Mouse (Mus musculus) CH12.LX (cell line): ENCODE data around the gene Mrpl49. TPM values are rescaled to one million over a fixed set of nuclear protein-coding genes. Genes with fewer than 3 reads are reported as not detected.
A peak's percentile ranks its signal among the peaks of the same experiment; 100 is the strongest.

ENCODE experiments used
- DNase-seq: peaks from one replicate; pipeline ENCODE4 v3.0.0-alpha.2; 2013; ENCODE audit errors: extremely low read depth
- H3K27ac ChIP-seq: 2 replicates; pipeline ENCODE4 v1.5.1; 2012; ENCODE audit warnings: low read depth, mild to moderate bottlenecking, control low read depth, moderate library complexity; ENCODE audit not compliant: insufficient read depth
- H3K27me3 ChIP-seq: replicated peaks from 2 replicates; pipeline ENCODE3; 2012; ENCODE audit warnings: inconsistent platforms
- H3K36me3 ChIP-seq, 2 experiments: replicated peaks in 1 of 2; 2 replicates each; pipeline versions ENCODE3 to v1.6.1; 2012; ENCODE audit warnings: inconsistent platforms in 1 of 2, low read length in 1 of 2, mild to moderate bottlenecking in 1 of 2, mixed read lengths in 1 of 2, moderate library complexity in 1 of 2; ENCODE audit not compliant: control insufficient read depth in 1 of 2, insufficient read depth in 1 of 2
- H3K4me1 ChIP-seq, 2 experiments: 2 replicates each; pipeline ENCODE4 v1.6.1; 2012; ENCODE audit warnings: inconsistent platforms in 1 of 2, moderate library complexity in 1 of 2; ENCODE audit not compliant: insufficient read depth in 2 of 2, control insufficient read depth in 1 of 2
- H3K4me2 ChIP-seq: 2 replicates; pipeline ENCODE4 v1.6.1; 2012; ENCODE audit warnings: low read depth, mild to moderate bottlenecking, control low read depth; ENCODE audit not compliant: poor library complexity, insufficient read depth, severe bottlenecking
- H3K4me3 ChIP-seq, 3 experiments: fragments of 150-350 bp in 1 of 3; sonication (generic) in 1 of 3; replicated peaks in 1 of 3; 2 replicates each; pipeline versions ENCODE3 to v1.5.1; 2011 to 2012; ENCODE audit warnings: low read depth in 2 of 3, low read length in 2 of 3, mild to moderate bottlenecking in 2 of 3, moderate library complexity in 2 of 3, control low read depth in 1 of 3, improper control_type of control experiment in 1 of 3, inconsistent platforms in 1 of 3, mixed read lengths in 1 of 3; ENCODE audit not compliant: poor library complexity in 1 of 3
- H3K79me2 ChIP-seq: replicated peaks from 2 replicates; pipeline ENCODE4 v1.6.1; 2012; ENCODE audit warnings: mild to moderate bottlenecking, moderate library complexity; ENCODE audit not compliant: control insufficient read depth, poor library complexity, insufficient read depth, severe bottlenecking; ENCODE audit errors: extremely low read depth
- H3K9ac ChIP-seq: 2 replicates; pipeline ENCODE4 v1.6.1; 2012; ENCODE audit warnings: low read depth, mild to moderate bottlenecking, control low read depth, moderate library complexity; ENCODE audit not compliant: insufficient read depth
- H3K9me3 ChIP-seq: replicated peaks from 2 replicates; pipeline ENCODE3; 2012; ENCODE audit warnings: low read length, inconsistent platforms, mixed read lengths
- BHLHE40 ChIP-seq: IDR thresholded peaks from 2 replicates; pipeline ENCODE4 v1.6.1; 2011; ENCODE audit warnings: mild to moderate bottlenecking, low read depth, low read length, improper control_type of control experiment
- CHD1 ChIP-seq: IDR thresholded peaks from 2 replicates; pipeline ENCODE4 v1.6.1; 2012; ENCODE audit warnings: low read depth, low read length, improper control_type of control experiment, inconsistent platforms
- CTCF ChIP-seq, 2 experiments: IDR thresholded peaks in 1 of 2; conservative IDR thresholded peaks in 1 of 2; 2 replicates each; pipeline ENCODE4 v1.5.1; 2011 to 2012; ENCODE audit warnings: low read depth in 2 of 2, low read length in 2 of 2, improper control_type of control experiment in 1 of 2, inconsistent platforms in 1 of 2, mild to moderate bottlenecking in 1 of 2, moderate library complexity in 1 of 2
- E2F4 ChIP-seq: IDR thresholded peaks from 2 replicates; pipeline ENCODE4 v1.6.1; 2011; ENCODE audit warnings: low read depth, low read length, improper control_type of control experiment; ENCODE audit not compliant: insufficient replicate concordance
- ELF1 ChIP-seq: IDR thresholded peaks from 2 replicates; pipeline ENCODE4 v1.6.1; 2014; ENCODE audit warnings: low read depth, mild to moderate bottlenecking, inconsistent platforms, low read length, improper control_type of control experiment
- EP300 ChIP-seq: IDR thresholded peaks from 2 replicates; pipeline ENCODE4 v1.6.1; 2011; ENCODE audit warnings: low read length, improper control_type of control experiment
- HCFC1 ChIP-seq: IDR thresholded peaks from 2 replicates; pipeline ENCODE4 v1.6.1; 2012; ENCODE audit warnings: low read depth, mild to moderate bottlenecking, inconsistent platforms, low read length, improper control_type of control experiment
- IRF4 ChIP-seq: IDR thresholded peaks from 2 replicates; pipeline ENCODE4 v1.6.1; 2014; ENCODE audit warnings: low read depth, mild to moderate bottlenecking, inconsistent platforms, low read length, improper control_type of control experiment
- JUN ChIP-seq: IDR thresholded peaks from 2 replicates; pipeline ENCODE4 v1.6.1; 2011; ENCODE audit warnings: low read depth, mild to moderate bottlenecking, low read length, improper control_type of control experiment, moderate library complexity; ENCODE audit not compliant: insufficient read depth
- JUND ChIP-seq: conservative IDR thresholded peaks from 2 replicates; pipeline ENCODE4 v1.6.1; 2011; ENCODE audit warnings: low read depth, low read length, improper control_type of control experiment
- KAT2A ChIP-seq: IDR thresholded peaks from 2 replicates; pipeline ENCODE4 v1.6.1; 2012; ENCODE audit warnings: low read length, improper control_type of control experiment, inconsistent platforms; ENCODE audit not compliant: insufficient replicate concordance
- MAX ChIP-seq: IDR thresholded peaks from 2 replicates; pipeline ENCODE4 v1.6.1; 2011; ENCODE audit warnings: low read length, improper control_type of control experiment
- MAZ ChIP-seq: IDR thresholded peaks from 2 replicates; pipeline ENCODE4 v1.6.1; 2012; ENCODE audit warnings: low read depth, mild to moderate bottlenecking, inconsistent platforms, low read length, improper control_type of control experiment, moderate library complexity
- MEF2A ChIP-seq: IDR thresholded peaks from 2 replicates; pipeline ENCODE4 v1.6.1; 2014; ENCODE audit warnings: low read depth, mild to moderate bottlenecking, inconsistent platforms, low read length, improper control_type of control experiment, borderline replicate concordance
- MYC ChIP-seq: IDR thresholded peaks from 2 replicates; pipeline ENCODE4 v1.6.1; 2011; ENCODE audit warnings: low read depth, mild to moderate bottlenecking, improper control_type of control experiment, low read length
- NRF1 ChIP-seq: IDR thresholded peaks from 2 replicates; pipeline ENCODE4 v1.6.1; 2014; ENCODE audit warnings: low read depth, mild to moderate bottlenecking, inconsistent platforms, low read length, improper control_type of control experiment, moderate library complexity
- PAX5 ChIP-seq: IDR thresholded peaks from 2 replicates; pipeline ENCODE4 v1.6.1; 2012; ENCODE audit warnings: low read length, inconsistent platforms, mixed read lengths
- POLR2A ChIP-seq: IDR thresholded peaks from 2 replicates; pipeline ENCODE4 v1.6.1; 2011; ENCODE audit warnings: low read depth, mild to moderate bottlenecking, improper control_type of control experiment, low read length
- POLR2AphosphoS2 ChIP-seq: IDR thresholded peaks from 2 replicates; pipeline ENCODE4 v1.6.1; 2011; ENCODE audit warnings: low read depth, low read length, improper control_type of control experiment
- RAD21 ChIP-seq: IDR thresholded peaks from 2 replicates; pipeline ENCODE4 v1.6.1; 2011; ENCODE audit warnings: low read depth, mild to moderate bottlenecking, low read length, improper control_type of control experiment, moderate library complexity
- RCOR1 ChIP-seq: conservative IDR thresholded peaks from 2 replicates; pipeline ENCODE4 v1.6.1; 2012; ENCODE audit warnings: low read depth, mild to moderate bottlenecking, inconsistent platforms, low read length, improper control_type of control experiment
- SIN3A ChIP-seq: IDR thresholded peaks from 2 replicates; pipeline ENCODE4 v1.6.1; 2012; ENCODE audit warnings: low read length, improper control_type of control experiment, inconsistent platforms
- TCF12 ChIP-seq: IDR thresholded peaks from 2 replicates; pipeline ENCODE4 v1.6.1; 2014; ENCODE audit warnings: low read depth, mild to moderate bottlenecking, inconsistent platforms, low read length, improper control_type of control experiment
- UBTF ChIP-seq: IDR thresholded peaks from 2 replicates; pipeline ENCODE4 v1.6.1; 2012; ENCODE audit warnings: low read depth, mild to moderate bottlenecking, inconsistent platforms, low read length, improper control_type of control experiment, moderate library complexity
- USF1 ChIP-seq: IDR thresholded peaks from 2 replicates; pipeline ENCODE4 v1.6.1; 2014; ENCODE audit warnings: low read depth, mild to moderate bottlenecking, inconsistent platforms, low read length, improper control_type of control experiment
- ZC3H11A ChIP-seq: IDR thresholded peaks from 2 replicates; pipeline ENCODE4 v1.6.1; 2012; ENCODE audit warnings: low read depth, mild to moderate bottlenecking, inconsistent platforms, low read length, improper control_type of control experiment
- ZKSCAN1 ChIP-seq: IDR thresholded peaks from 2 replicates; pipeline ENCODE4 v1.6.1; 2012; ENCODE audit warnings: low read depth, inconsistent platforms, low read length, improper control_type of control experiment, borderline replicate concordance
- ZMIZ1 ChIP-seq: IDR thresholded peaks from 2 replicates; pipeline ENCODE4 v1.6.1; 2012; ENCODE audit warnings: low read depth, mild to moderate bottlenecking, inconsistent platforms, low read length, improper control_type of control experiment
- ZNF384 ChIP-seq: IDR thresholded peaks from 2 replicates; pipeline ENCODE4 v1.6.1; 2012; ENCODE audit warnings: low read depth, low read length, improper control_type of control experiment, inconsistent platforms
- dilution Hi-C: fragments of 300-500 bp; cut with MboI; formaldehyde crosslinking; loops from 2 replicates; pipeline ENCODE4 v1.14.3; 2020; ENCODE audit warnings: low sequenced_read_pairs; ENCODE audit not compliant: extremely low pct_unique_long_range_greater_than_20kb, extremely low pct_ligation_motif_present
- in situ Hi-C: fragments of 300-500 bp; cut with MboI; formaldehyde crosslinking; loops from 3 replicates; pipeline ENCODE4 v1.14.3; 2019; ENCODE audit warnings: low sequenced_read_pairs, low pct_ligation_motif_present, low pct_unique_long_range_greater_than_20kb, mixed read lengths
- polyA plus RNA-seq: library from polyadenylated mRNA; unstranded; fragments of >175 nt; gene quantifications from 2 replicates; pipeline ENCODE4 v1.2.1, GENCODE M21; 2012; ENCODE audit warnings: low read depth; ENCODE audit not compliant: insufficient read length
- total RNA-seq, 2 experiments: library from RNA; depleted of rRNA; stranded (reverse); fragments of 300-350 nt in 1 of 2; fragments of >200 nt in 1 of 2; gene quantifications; 2 replicates each; pipeline ENCODE4 v1.2.3; 2012 to 2014

Gene Mrpl49
- total and polyA plus RNA-seq, 3 experiments = 37.4 to 66.6 (median 59.0) TPM

GRCm38 (mm10) chr19:6042293-6042692 lies 15.3 kb downstream of the Mrpl49 start:
- dilution Hi-C loops = no loop called here

GRCm38 (mm10) chr19:6040002-6040401 lies 17.6 kb downstream of the Mrpl49 start:
- H3K9ac ChIP-seq = no peak overlapping the region
- H3K4me1 ChIP-seq = peaks cover 12 to 30% of the 10 kb centered on the region in 2 experiments
- no peaks in the 10 kb centered on the region for H3K36me3 ChIP-seq
- no peak overlapping the region for H3K4me3 ChIP-seq
- no peaks in the 10 kb centered on the region for H3K9me3 ChIP-seq
- dilution Hi-C loops (no loop called here), in situ Hi-C loops (no loop called here)
- H3K27me3 ChIP-seq = no peaks in the 10 kb centered on the region
- no peak overlapping the region for H3K27ac ChIP-seq
- H3K4me2 ChIP-seq = no peak overlapping the region
- H3K79me2 ChIP-seq = peaks cover 2% of the 10 kb centered on the region
- no peak for TF ChIP-seq ZKSCAN1
- TF ChIP-seq POLR2A = no peak
- peak; percentile 21 for TF ChIP-seq RAD21
- no peak for TF ChIP-seq ZC3H11A
- TF ChIP-seq USF1 = no peak
- no peak for TF ChIP-seq TCF12
- TF ChIP-seq CHD1 = no peak
- TF ChIP-seq NRF1 = no peak
- TF ChIP-seq ZMIZ1 = no peak
- no peak for TF ChIP-seq MAZ
- TF ChIP-seq IRF4 = no peak
- TF ChIP-seq CTCF (conservative IDR thresholded peaks at IDR 0.05 in 1 of 2, IDR thresholded peaks at IDR 0.05 in 1 of 2; ENCODE audit: low read depth in 2 of 2, low read length in 2 of 2) = peak in 1 of 2 experiments; percentile 42; a peak in 2 of 4 replicates
- no peak for TF ChIP-seq KAT2A
- no peak for TF ChIP-seq RCOR1
- TF ChIP-seq JUN = no peak
- no peak for TF ChIP-seq PAX5
- TF ChIP-seq HCFC1 = no peak
- no peak for TF ChIP-seq BHLHE40
- TF ChIP-seq MEF2A = no peak
- no peak for TF ChIP-seq SIN3A
- TF ChIP-seq ZNF384 = no peak
- TF ChIP-seq MYC = peak; percentile 81
- no peak for DNase-seq

More at GRCm38 (mm10) chr19:6042293-6042692, 15.3 kb downstream of the Mrpl49 start:
- H3K36me3 ChIP-seq = no peaks in the 10 kb centered on the region
- no peak for TF ChIP-seq IRF4
- no peak for TF ChIP-seq MAX
- TF ChIP-seq HCFC1 = no peak
- no peak for TF ChIP-seq CTCF (conservative IDR thresholded peaks at IDR 0.05 in 1 of 2, IDR thresholded peaks at IDR 0.05 in 1 of 2; ENCODE audit: low read depth in 2 of 2, low read length in 2 of 2)
- TF ChIP-seq POLR2AphosphoS2 = no peak
- TF ChIP-seq ZMIZ1 = no peak
- no peak for TF ChIP-seq EP300
- TF ChIP-seq RCOR1 = no peak
- TF ChIP-seq E2F4 = no peak
- TF ChIP-seq MAZ = no peak
- no peak for TF ChIP-seq KAT2A
- TF ChIP-seq ELF1 = no peak
- TF ChIP-seq UBTF = no peak
- TF ChIP-seq PAX5 = no peak
- no peak for TF ChIP-seq CHD1
- TF ChIP-seq JUN = no peak
- no peak for TF ChIP-seq JUND
- TF ChIP-seq, all 38 proteins: peak for 0
- Histone ChIP-seq H3K9ac (no peak overlapping the region), H3K79me2 (peaks cover 10% of the 10 kb centered on the region), H3K4me2 (no peak overlapping the region), H3K27me3 (no peaks in the 10 kb centered on the region), H3K4me1 (peaks cover 12 to 35% of the 10 kb centered on the region in 2 experiments), H3K27ac (no peak overlapping the region), H3K4me3 (no peak overlapping the region), H3K9me3 (no peaks in the 10 kb centered on the region)
- in situ Hi-C loops = no loop called here
- DNase-seq = no peak
